ENCODE assay signal across 12 mouse cellular contexts in the genomic region with DNA sequence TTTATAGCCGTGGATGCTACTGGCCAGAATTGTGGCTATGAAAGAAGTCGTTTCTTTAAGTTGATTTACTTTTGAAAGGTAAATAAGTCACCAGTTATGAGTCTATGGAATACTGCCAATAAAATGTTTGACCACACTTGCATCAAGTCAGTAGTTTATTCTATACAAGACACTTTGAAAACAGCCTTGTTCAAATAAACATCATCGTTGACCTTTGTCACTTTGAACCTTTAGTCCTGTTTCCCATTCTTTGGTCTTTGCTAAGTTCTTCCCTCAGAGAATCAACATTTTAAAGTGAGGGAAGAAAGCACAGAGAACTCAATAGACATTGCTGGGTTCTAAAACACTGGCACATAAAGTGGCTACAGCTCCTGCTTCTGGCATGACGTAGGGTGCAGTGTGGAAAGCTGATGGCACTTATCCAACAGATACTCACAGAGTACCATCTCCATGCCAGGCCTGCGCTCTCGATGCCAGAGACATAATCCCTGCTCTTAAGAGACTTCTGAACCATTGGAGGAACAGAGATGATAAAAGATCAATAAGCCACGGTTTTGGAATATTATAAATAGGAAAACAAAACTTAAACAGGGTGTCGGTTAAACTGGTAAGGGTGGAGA. TPM values are rescaled to one million over a fixed set of nuclear protein-coding genes. Genes with fewer than 3 reads are reported as not detected.
DNase-seq lines count a peak whose midpoint lies in the region; TF ChIP-seq lines count a peak whose summit lies in the region.
"Had no signal": no experiment of that assay in that cellular context is flagged by ENCODE, and none has a peak within 500 bp of the region (broad histone marks: within the 10 kb centered on the region; RNA-seq: fewer than 3 reads in every experiment).

No protein-coding gene starts in this region.

- intact Hi-C loops in heart, postnatal 10 days (cut with DNase I), result no loop called here
- intact Hi-C loops in left cerebral cortex, adult 2 months (cut with DNase I), result no loop called here
- intact Hi-C loops in left cerebral cortex, postnatal 10 days (cut with DNase I), result no loop called here

- H3K27ac ChIP-seq in left cerebral cortex, adult 2 months, result peak overlapping the region; percentile 5; the same call in 1 of the 2 replicates
- H3K27ac ChIP-seq: hindbrain, embryonic 15.5 days; liver, embryonic 13.5 days had no signal

- DNase-seq in adrenal gland, adult 2 months, result peak; percentile 38
- no peak for DNase-seq in adrenal gland, adult 8-10 months
- DNase-seq in heart, postnatal 10 days, result peak; percentile 45 to 49
- no peak for DNase-seq in heart, adult 9 months (ENCODE audit: low spot score in 2 of 2)
- DNase-seq in left cerebral cortex, adult 2 months (ENCODE audit: extremely low spot score in 1 of 2, low spot score in 2 of 2), result no peak
- no peak for DNase-seq in left cerebral cortex, postnatal 10 days (ENCODE audit: extremely low spot score in 1 of 2, low spot score in 2 of 2)
- DNase-seq in MN1 (ENCODE audit: low spot score), result peak; percentile 31
- no peak for DNase-seq in urinary bladder, adult 18-20 months (ENCODE audit: low spot score in 2 of 2)
- DNase-seq: liver, embryonic 13.5 days had no signal

- no peak overlapping the region for H3K4me3 ChIP-seq in left cerebral cortex, adult 2 months
- H3K4me3 ChIP-seq: heart, embryonic 12.5 days; hindbrain, embryonic 15.5 days; liver, embryonic 13.5 days; megakaryocyte, embryonic 14.5 days had no signal

- no peak for TF ChIP-seq CTCF in left cerebral cortex, adult 2 months (IDR thresholded peaks at IDR 0.05)

RNA-seq across cellular contexts. Expression of a gene that starts 8.0 kb away (rescaled TPM):
- total RNA-seq in adrenal gland, adult 2 months (2021), result 10 to 100 TPM in 1 of 2 experiments, 1 to 10 TPM in 1; 9.7 to 12.5 TPM
- 4.0 and 4.9 TPM in 2 replicates for polyA plus RNA-seq in adrenal gland, adult 2 months (2012; rRNA removed)
- 10 to 100 TPM in 1 of 4 experiments, 1 to 10 TPM in 3; 1.9 to 12.4 (median 7.3) TPM for total RNA-seq in adrenal gland, adult 8-10 months (2022)
- total RNA-seq in heart, postnatal 10 days (2021), result 10 to 100 TPM in 1 of 2 experiments, 1 to 10 TPM in 1; 9.6 to 18.9 TPM
- total RNA-seq in left cerebral cortex, adult 2 months (2021), result 1 to 10 TPM; 2.0 to 3.4 TPM
- 1 to 10 TPM; 1.2 to 2.7 TPM for total RNA-seq in left cerebral cortex, postnatal 10 days (2021)

RNA-seq across cellular contexts. Expression of a gene that starts 10.8 kb away (rescaled TPM):
- total RNA-seq in adrenal gland, adult 2 months (2021), result 10 to 100 TPM; 56.0 to 56.3 TPM
- 9.9 and 10.8 TPM in 2 replicates for polyA plus RNA-seq in adrenal gland, adult 2 months (2012; rRNA removed)
- 10 to 100 TPM; 62.0 to 88.2 (median 80.4) TPM for total RNA-seq in adrenal gland, adult 8-10 months (2022)
- 10 to 100 TPM; 50.4 to 51.2 TPM for total RNA-seq in heart, postnatal 10 days (2021)
- total RNA-seq in left cerebral cortex, adult 2 months (2021), result 10 to 100 TPM; 72.1 to 72.6 TPM
- 10 to 100 TPM; 80.4 to 98.7 TPM for total RNA-seq in left cerebral cortex, postnatal 10 days (2021)

Comparison
In these comparisons a context has a peak if more than half of its experiments do, and no peak if none do; other contexts are left out.
1. DNase-seq: peak in adrenal gland, adult 2 months (single experiment), heart, postnatal 10 days (2 of 2) and MN1 (single experiment); none in adrenal gland, adult 8-10 months (single experiment), heart, adult 9 months (0 of 2), left cerebral cortex, adult 2 months (0 of 2), left cerebral cortex, postnatal 10 days (0 of 2) and urinary bladder, adult 18-20 months (0 of 2).